Mouse (Mus musculus) kidney, postnatal 0 days (tissue): ENCODE data around the gene Stk38. TPM values are rescaled to one million over a fixed set of nuclear protein-coding genes. Genes with fewer than 3 reads are reported as not detected.

Source experiments
- ATAC-seq: fragments of 200-750 bp; cut with Nextera tagmentation; replicated peaks from 2 replicates; pipeline ENCODE4 v1.8.0; 2017; ENCODE audit warnings: low read depth, moderate number of reproducible peaks, moderate TSS enrichment, moderate library complexity; ENCODE audit not compliant: low FRiP score
- DNase-seq: peaks from one replicate; pipeline ENCODE4 v3.0.0-alpha.2; 2016; ENCODE audit warnings: low spot score
- H3K27ac ChIP-seq: fragments of 300-500 bp; sonication (generic); 2 replicates; pipeline ENCODE4 v1.5.1; 2014; ENCODE audit warnings: mild to moderate bottlenecking
- H3K27me3 ChIP-seq: fragments of 300-500 bp; sonication (generic); 2 replicates; pipeline ENCODE4 v1.6.1; 2014; ENCODE audit warnings: low read length, mixed read lengths; ENCODE audit not compliant: insufficient read depth
- H3K36me3 ChIP-seq: fragments of 300-500 bp; sonication (generic); 2 replicates; pipeline ENCODE4 v1.6.1; 2014; ENCODE audit warnings: low read length, mixed read lengths; ENCODE audit not compliant: insufficient read depth
- H3K4me1 ChIP-seq: fragments of 300-500 bp; sonication (generic); replicated peaks from 2 replicates; pipeline ENCODE4 v1.6.1; 2014; ENCODE audit warnings: antibody characterized with exemption, low read length, mixed read lengths; ENCODE audit not compliant: insufficient read depth
- H3K4me2 ChIP-seq: fragments of 300-500 bp; sonication (generic); 2 replicates; pipeline ENCODE4 v1.6.1; 2014; ENCODE audit warnings: mild to moderate bottlenecking, low read length, moderate library complexity, mixed read lengths
- H3K4me3 ChIP-seq: fragments of 300-500 bp; sonication (generic); replicated peaks from 2 replicates; pipeline ENCODE4 v1.5.1; 2014; ENCODE audit warnings: low read depth, low read length
- H3K9ac ChIP-seq: fragments of 300-500 bp; sonication (generic); 2 replicates; pipeline ENCODE4 v1.6.1; 2014; ENCODE audit warnings: low read depth, low read length
- H3K9me3 ChIP-seq: fragments of 300-500 bp; sonication (generic); replicated peaks from 2 replicates; pipeline ENCODE4 v1.6.1; 2016; ENCODE audit warnings: low read length, inconsistent platforms, mixed read lengths
- CTCF ChIP-seq: IDR thresholded peaks from 2 replicates; pipeline ENCODE4 v1.5.1; 2016; ENCODE audit warnings: antibody characterized with exemption, low read depth, mild to moderate bottlenecking, moderate library complexity
- WGBS: fragments of 180-500 bp; shearing (Covaris S2); extraction: QIAGEN DNeasy Blood & Tissue Kit; methylation state at CpG from one replicate; pipeline ENCODE4 v1.1.7; 2014; 5-methylcytosine and 5-hydroxymethylcytosine counted together
- polyA plus RNA-seq: library from polyadenylated mRNA; unstranded; fragments of >200 nt; fragmentation: Nextera tagmentation; extraction: Ambion mirVana; gene quantifications from 2 replicates; pipeline ENCODE4 v1.2.1, GENCODE M21; 2015

Gene Stk38
- polyA plus RNA-seq, 1 experiment from 2014 or later, result 58.8 TPM

DNA sequence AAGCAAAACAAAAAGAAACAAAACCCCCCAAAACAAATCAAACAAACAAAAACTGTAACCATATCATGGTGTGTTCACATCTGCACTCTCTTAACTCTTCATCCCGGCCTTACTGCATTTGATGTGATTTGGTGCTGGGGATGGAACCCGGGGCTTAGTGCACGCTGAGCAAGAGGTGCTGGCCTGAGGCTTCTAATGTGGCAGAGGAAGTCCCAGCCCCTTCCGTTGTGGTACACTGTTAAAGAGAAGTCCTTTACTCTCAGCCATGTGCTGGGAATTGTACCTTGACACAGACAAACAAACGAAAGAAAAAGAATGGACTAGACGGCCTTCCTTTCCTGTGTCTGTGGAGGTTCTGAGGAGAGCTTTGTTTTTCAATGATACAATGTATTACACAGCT is 85.7 kb downstream of the Stk38 start:
- Histone ChIP-seq H3K4me2 (no peak overlapping the region), H3K4me3 (no peak overlapping the region), H3K27me3 (no peaks in the 10 kb centered on the region), H3K9ac (no peak overlapping the region), H3K9me3 (no peaks in the 10 kb centered on the region), H3K27ac (no peak overlapping the region), H3K4me1 (peaks cover 3% of the 10 kb centered on the region; the same call in 1 of the 2 replicates), H3K36me3 (no peaks in the 10 kb centered on the region)
- no peak for ATAC-seq
- DNase-seq, result no peak
- WGBS, result 63% methylated on average over 6 of the region's 6 CpGs
- no peak for TF ChIP-seq CTCF

DNA sequence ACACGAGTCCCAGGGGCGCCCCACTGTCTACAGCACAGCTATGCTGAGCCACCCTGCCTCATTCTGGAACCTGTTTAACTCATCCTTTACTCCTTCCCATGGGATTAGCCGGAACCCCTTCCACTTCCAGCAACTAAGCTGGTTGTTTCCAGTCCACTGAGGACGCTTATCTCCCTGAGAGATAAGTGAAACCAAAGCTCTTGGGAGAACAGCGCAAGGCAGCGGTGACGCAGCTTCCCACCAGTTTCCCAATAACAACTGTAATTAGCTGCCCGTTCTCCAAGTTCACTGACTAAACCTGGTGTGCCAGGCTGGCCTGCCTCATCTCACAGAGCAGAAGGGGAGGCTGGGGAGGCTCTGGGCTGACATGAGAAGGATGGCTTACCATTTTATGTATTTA is 86.7 kb downstream of the Stk38 start:
- Histone ChIP-seq H3K9me3 (no peaks in the 10 kb centered on the region), H3K27ac (no peak overlapping the region), H3K27me3 (no peaks in the 10 kb centered on the region), H3K36me3 (no peaks in the 10 kb centered on the region), H3K4me2 (no peak overlapping the region), H3K9ac (no peak overlapping the region), H3K4me3 (no peak overlapping the region), H3K4me1 (no peaks in the 10 kb centered on the region)
- DNase-seq, result no peak
- no peak for TF ChIP-seq CTCF
- 77% methylated on average over 8 of the region's 8 CpGs for WGBS
- no peak for ATAC-seq

Other genes starting within 250 kb of the Stk38 start
- 43.5 and 47.7 TPM in 2 replicates for gene Mapk13, start 238.7 kb downstream of the Stk38 start, polyA plus RNA-seq
- gene Brpf3, start 206.9 kb downstream of the Stk38 start, polyA plus RNA-seq, result 7.1 and 8.3 TPM in 2 replicates
- not detected in 2 replicates for gene Pnpla1, start 149.6 kb downstream of the Stk38 start, polyA plus RNA-seq
- gene 4930539E08Rik, start 92.7 kb downstream of the Stk38 start, polyA plus RNA-seq, result 0.24 and 0.41 TPM in 2 replicates
- not detected in 2 replicates for gene Pxt1, start 64.2 kb downstream of the Stk38 start, polyA plus RNA-seq
- gene Kctd20, start 56.0 kb downstream of the Stk38 start, polyA plus RNA-seq, result 54.5 and 58.8 TPM in 2 replicates
- gene Srsf3, start 24.6 kb upstream of the Stk38 start, polyA plus RNA-seq, result 456 and 496 TPM in 2 replicates
- 125 and 136 TPM in 2 replicates for gene Cdkn1a, start 83.0 kb upstream of the Stk38 start, polyA plus RNA-seq
- 0.21 and 0.22 TPM in 2 replicates for gene Rab44, start 106.2 kb upstream of the Stk38 start, polyA plus RNA-seq
- 5.3 and 5.8 TPM in 2 replicates for gene Cpne5, start 230.2 kb upstream of the Stk38 start, polyA plus RNA-seq